Mouse (Mus musculus): ENCODE measurements around the gene Cdk5rap3. TPM values are rescaled to one million over a fixed set of nuclear protein-coding genes. Genes with fewer than 3 reads are reported as not detected.

The Cdk5rap3 gene
- total and polyA plus RNA-seq, 3 experiments, result 45.2 to 55.4 TPM; not detected in 1

- TF ChIP-seq CHD1 (IDR thresholded peaks at IDR 0.05; ENCODE audit: low read depth, low read length) (no peak), SMC3 (IDR thresholded peaks at IDR 0.05; ENCODE audit: low read depth, low read length) (no peak), MAZ (IDR thresholded peaks at IDR 0.05; ENCODE audit: low read depth, low read length) (no peak), USF2 (IDR thresholded peaks at IDR 0.05; ENCODE audit: borderline replicate concordance in 1 of 2, insufficient read depth in 1 of 2, low read depth in 1 of 2, low read length in 2 of 2) (no peak), MAFK (IDR thresholded peaks at IDR 0.05; ENCODE audit: borderline replicate concordance, low read depth, low read length) (peak; percentile 86; the same call in 1 of the 2 replicates), JUND (IDR thresholded peaks at IDR 0.05; ENCODE audit: low read depth, low read length) (no peak), MXI1 (IDR thresholded peaks at IDR 0.05; ENCODE audit: low read depth, low read length) (no peak)
Measured at GRCm38 (mm10) chr11:96940578-96941465, 24.5 kb upstream of the Cdk5rap3 start (continued).

GRCm38 (mm10) chr11:96938426-96938800 lies 22.1 kb upstream of the Cdk5rap3 start:
- DNase-seq (ENCODE audit: low read depth, low spot score), result no peak
- Histone ChIP-seq H3K4me1 (ENCODE audit: control insufficient read depth in 1 of 2, insufficient read depth in 2 of 2, low read length in 2 of 2) (peaks cover 12 to 28% of the 10 kb centered on the region in 2 experiments), H3K4me3 (ENCODE audit: control insufficient read depth in 1 of 2, insufficient read depth in 1 of 2, low read depth in 2 of 2, low read length in 2 of 2) (no peak overlapping the region), H3K27me3 (ENCODE audit: control insufficient read depth in 1 of 2, insufficient read depth in 2 of 2, low read length in 2 of 2) (no peaks in the 10 kb centered on the region), H3K9ac (ENCODE audit: control insufficient read depth, low read depth, low read length, poor library complexity, severe bottlenecking) (no peak overlapping the region), H3K79me2 (ENCODE audit: control insufficient read depth, insufficient read depth, low read length, poor library complexity) (peaks cover 2% of the 10 kb centered on the region), H3K9me3 (replicated peaks; ENCODE audit: insufficient read depth, low read length) (no peaks in the 10 kb centered on the region), H3K27ac (ENCODE audit: control insufficient read depth, low read depth, low read length) (no peak overlapping the region), H3K36me3 (ENCODE audit: control insufficient read depth in 1 of 2, insufficient read depth in 2 of 2, low read length in 2 of 2) (peaks cover 0 to 27% of the 10 kb centered on the region in 2 experiments; a peak in 2 of 4 replicates)
- TF ChIP-seq E2F4 (IDR thresholded peaks at IDR 0.05; ENCODE audit: borderline replicate concordance, low read depth, low read length) (no peak), BHLHE40 (IDR thresholded peaks at IDR 0.05; ENCODE audit: borderline replicate concordance, low read depth, low read length) (no peak), MAX (IDR thresholded peaks at IDR 0.05; ENCODE audit: low read length) (no peak), USF1 (IDR thresholded peaks at IDR 0.05; ENCODE audit: low read depth, low read length) (no peak), CHD1 (IDR thresholded peaks at IDR 0.05; ENCODE audit: low read depth, low read length) (no peak), ETS1 (IDR thresholded peaks at IDR 0.05; ENCODE audit: low read depth, low read length) (no peak), POLR2A (IDR thresholded peaks at IDR 0.05; ENCODE audit: control insufficient read depth in 1 of 2, insufficient read depth in 1 of 2, low read depth in 1 of 2, low read length in 2 of 2, poor library complexity in 1 of 2) (no peak), JUND (IDR thresholded peaks at IDR 0.05; ENCODE audit: low read depth, low read length) (no peak), CHD2 (IDR thresholded peaks at IDR 0.05; ENCODE audit: low read length) (no peak), TAL1 (IDR thresholded peaks at IDR 0.05; ENCODE audit: low read length) (no peak), TBP (IDR thresholded peaks at IDR 0.05; ENCODE audit: low read depth, low read length) (no peak), MYB (IDR thresholded peaks at IDR 0.05; ENCODE audit: low read depth, low read length) (no peak), RAD21 (IDR thresholded peaks at IDR 0.05; ENCODE audit: low read depth, low read length) (no peak), ZKSCAN1 (IDR thresholded peaks at IDR 0.05; ENCODE audit: low read depth, low read length) (no peak), ZC3H11A (IDR thresholded peaks at IDR 0.05; ENCODE audit: low read depth, low read length) (no peak)
